Mouse (Mus musculus) liver, embryonic 16.5 days (tissue): ENCODE measurements around the gene Gm20532. TPM values are rescaled to one million over a fixed set of nuclear protein-coding genes. Genes with fewer than 3 reads are reported as not detected.

Experiments
- ATAC-seq: fragments of 200-750 bp; cut with Nextera tagmentation; 2 replicates; pipeline ENCODE4 v1.8.0; 2017; ENCODE audit warnings: low read depth, mild to moderate bottlenecking, moderate number of reproducible peaks, moderate library complexity
- H3K27ac ChIP-seq: fragments of 300-500 bp; sonication (generic); 2 replicates; pipeline ENCODE4 v1.5.1; 2014; ENCODE audit warnings: mild to moderate bottlenecking, low read length
- H3K27me3 ChIP-seq: fragments of 300-500 bp; sonication (generic); 2 replicates; pipeline ENCODE4 v1.6.1; 2014; ENCODE audit warnings: low read depth, low read length, mixed read lengths; ENCODE audit not compliant: control insufficient read depth, insufficient read depth
- H3K36me3 ChIP-seq: fragments of 300-500 bp; sonication (generic); 2 replicates; pipeline ENCODE4 v1.6.1; 2014; ENCODE audit warnings: mild to moderate bottlenecking; ENCODE audit not compliant: control insufficient read depth, insufficient read depth
- H3K4me1 ChIP-seq: fragments of 300-500 bp; sonication (generic); 2 replicates; pipeline ENCODE4 v1.6.1; 2014; ENCODE audit warnings: low read depth, low read length, mixed read lengths; ENCODE audit not compliant: control insufficient read depth
- H3K4me2 ChIP-seq: fragments of 300-500 bp; sonication (generic); 2 replicates; pipeline ENCODE4 v1.6.1; 2014; ENCODE audit warnings: low read depth, low read length, mixed read lengths
- H3K4me3 ChIP-seq: fragments of 300-500 bp; sonication (generic); 2 replicates; pipeline ENCODE4 v1.5.1; 2014; ENCODE audit warnings: low read depth, mild to moderate bottlenecking, low read length
- H3K9ac ChIP-seq: fragments of 300-500 bp; sonication (generic); 2 replicates; pipeline ENCODE4 v1.6.1; 2014; ENCODE audit warnings: low read depth, low read length
- H3K9me3 ChIP-seq: fragments of 300-500 bp; sonication (generic); replicated peaks from 2 replicates; pipeline ENCODE4 v1.6.1; 2016; ENCODE audit warnings: low read length; ENCODE audit not compliant: control insufficient read depth
- WGBS: fragments of 180-500 bp; shearing (Covaris S2); extraction: QIAGEN DNeasy Blood & Tissue Kit; methylation state at CpG from one replicate; pipeline ENCODE4 v1.1.7; 2014; ENCODE audit not compliant: insufficient replicate concordance; 5-methylcytosine and 5-hydroxymethylcytosine counted together
- polyA plus RNA-seq: library from polyadenylated mRNA; unstranded; fragments of >200 nt; fragmentation: Nextera tagmentation; extraction: Ambion mirVana; gene quantifications from 2 replicates; pipeline ENCODE4 v1.2.1, GENCODE M21; 2015

Gm20532 gene
- polyA plus RNA-seq = not detected in 2 replicates

DNA sequence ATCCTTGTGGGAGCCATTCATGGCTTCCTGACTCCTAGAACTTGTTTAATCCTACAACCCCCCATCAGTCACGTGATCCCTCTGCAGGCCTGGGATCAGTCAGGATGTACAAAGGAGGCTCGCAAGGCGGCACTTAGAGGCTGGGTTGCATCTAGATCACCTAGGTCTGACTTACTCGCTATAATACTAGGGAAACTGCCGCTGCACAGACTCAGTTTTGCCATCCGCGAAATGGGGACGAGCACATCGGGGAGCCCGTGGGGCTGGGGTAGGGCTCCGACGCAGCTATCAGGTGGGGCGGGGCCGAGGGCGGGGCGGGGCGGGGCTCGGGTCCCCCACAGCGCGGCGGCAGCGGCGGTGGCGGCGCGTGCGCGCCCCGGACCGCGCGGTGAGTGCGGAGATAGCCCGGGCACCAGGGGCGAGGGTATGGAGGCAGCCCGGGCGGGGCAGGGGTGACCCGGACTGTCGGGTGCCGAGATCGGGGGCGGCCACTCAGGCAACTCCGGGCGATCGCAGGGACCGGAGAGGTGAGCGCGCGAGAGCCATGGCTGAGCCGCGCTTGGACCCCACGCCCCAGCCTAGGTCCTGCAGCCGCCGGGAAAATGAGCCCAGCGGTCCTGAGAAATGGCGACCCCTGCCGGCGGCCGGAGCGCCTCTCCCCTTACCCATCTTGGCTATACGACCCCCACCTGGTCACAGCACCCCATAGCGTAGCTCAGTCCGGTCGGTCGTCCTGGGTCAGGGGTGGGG is at the start of gene Gm20532:
TSS of gene Gm20532 (plus strand) at position 346 of the 750 bp plus-strand sequence.
- Histone ChIP-seq H3K36me3 (no peaks in the 10 kb centered on the region), H3K27ac (no peak within 1 kb of the TSS), H3K27me3 (no peaks in the 10 kb centered on the region), H3K9me3 (no peaks in the 10 kb centered on the region), H3K9ac (peak within 1 kb of the TSS; percentile 65), H3K4me1 (peaks cover 15% of the 10 kb centered on the region), H3K4me3 (peak within 1 kb of the TSS; percentile 65), H3K4me2 (peak within 1 kb of the TSS; percentile 75)
- ATAC-seq = peak; percentile 61
- under 1% methylated on average over 60 of the region's 65 CpGs for WGBS

- no peaks in the 10 kb centered on the region for H3K36me3 ChIP-seq
- no peak overlapping the region for H3K4me3 ChIP-seq
- WGBS = 44% methylated on average over 2 of the region's 2 CpGs
Observed at GRCm38 (mm10) chr2:26539516-26539915, 46.9 kb upstream of the Gm20532 start.

DNA sequence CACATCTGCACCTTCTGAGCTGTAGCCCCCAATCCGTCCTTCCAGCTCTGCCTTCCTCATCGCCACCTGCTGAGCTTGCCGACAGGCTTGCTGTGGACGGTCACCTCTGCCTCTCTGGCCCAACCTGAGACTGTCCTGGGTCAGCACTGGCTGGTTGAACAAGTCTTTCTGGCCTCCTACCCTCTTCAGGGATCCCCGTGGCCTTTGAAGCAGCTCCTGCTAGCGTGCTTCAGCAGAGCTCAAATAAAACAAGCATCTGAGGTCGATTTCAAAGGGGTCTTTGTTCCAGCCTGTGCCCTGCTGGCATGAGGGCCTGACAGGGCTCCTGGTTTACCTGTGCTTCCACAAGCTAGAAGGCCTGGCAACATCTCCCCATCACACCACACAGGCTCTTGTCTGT is 45.7 kb upstream of the Gm20532 start:
- Histone ChIP-seq H3K27me3 (no peaks in the 10 kb centered on the region), H3K36me3 (no peaks in the 10 kb centered on the region), H3K4me3 (no peak overlapping the region), H3K27ac (no peak overlapping the region), H3K9me3 (no peaks in the 10 kb centered on the region), H3K4me2 (no peak overlapping the region), H3K9ac (no peak overlapping the region), H3K4me1 (no peaks in the 10 kb centered on the region; the same call in 1 of the 2 replicates)
- ATAC-seq = no peak
- 44% methylated on average over 7 of the region's 7 CpGs for WGBS

More at GRCm38 (mm10) chr2:26539516-26539915, 46.9 kb upstream of the Gm20532 start:
- Histone ChIP-seq H3K9ac (no peak overlapping the region), H3K4me1 (no peaks in the 10 kb centered on the region; the same call in 1 of the 2 replicates), H3K27ac (no peak overlapping the region), H3K27me3 (no peaks in the 10 kb centered on the region), H3K9me3 (no peaks in the 10 kb centered on the region), H3K4me2 (no peak overlapping the region)
- ATAC-seq = no peak

DNA sequence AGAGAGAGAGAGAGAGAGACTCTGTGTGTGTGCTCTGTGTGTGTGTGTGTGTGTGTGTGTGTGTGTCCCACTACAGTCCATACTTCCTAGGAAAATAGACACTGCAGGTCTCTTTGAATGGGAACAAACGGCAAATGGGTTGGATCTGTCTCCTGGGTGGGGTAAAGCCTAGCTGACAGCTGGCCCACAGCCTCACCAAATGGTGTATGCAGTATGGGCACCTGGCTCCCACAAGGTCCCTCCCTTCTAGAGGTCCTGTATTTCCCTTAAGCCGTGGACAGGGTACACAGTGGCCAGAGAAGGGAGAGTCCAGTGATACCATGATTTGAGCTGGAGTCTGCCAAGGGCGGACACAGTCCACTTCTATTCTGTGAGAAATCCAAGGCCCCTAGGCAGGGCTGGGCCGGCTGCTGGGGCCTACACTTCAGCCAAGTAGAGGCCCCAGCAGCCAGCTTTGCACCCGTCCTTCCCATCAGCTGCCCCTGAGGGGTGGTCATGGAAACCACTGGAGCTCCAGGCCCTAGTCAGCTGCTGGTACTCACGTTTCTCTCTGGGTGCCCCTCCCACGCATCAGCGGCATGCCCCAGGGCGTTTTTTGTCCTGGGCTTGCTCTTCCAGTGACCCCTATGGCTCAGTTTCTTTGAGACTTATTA is 45.1 kb upstream of the Gm20532 start:
- no peak for ATAC-seq
- H3K27me3 ChIP-seq = no peaks in the 10 kb centered on the region
- no peaks in the 10 kb centered on the region for H3K9me3 ChIP-seq

GRCm38 (mm10) chr2:26543155-26543554 is 43.3 kb upstream of the Gm20532 start:
- Histone ChIP-seq H3K36me3 (no peaks in the 10 kb centered on the region), H3K4me2 (no peak overlapping the region), H3K9me3 (no peaks in the 10 kb centered on the region), H3K27me3 (no peaks in the 10 kb centered on the region), H3K4me3 (no peak overlapping the region), H3K9ac (no peak overlapping the region), H3K27ac (no peak overlapping the region), H3K4me1 (no peaks in the 10 kb centered on the region; the same call in 1 of the 2 replicates)
- 51% methylated on average over 4 of the region's 4 CpGs for WGBS
- ATAC-seq = no peak; the same call in 1 of the 2 replicates

More for the DNA sequence above, 45.1 kb upstream of the Gm20532 start:
- H3K27ac ChIP-seq = no peak overlapping the region
- H3K36me3 ChIP-seq = no peaks in the 10 kb centered on the region
- no peaks in the 10 kb centered on the region; the same call in 1 of the 2 replicates for H3K4me1 ChIP-seq
- H3K9ac ChIP-seq = no peak overlapping the region
- H3K4me2 ChIP-seq = no peak overlapping the region
- H3K4me3 ChIP-seq = no peak overlapping the region
- 60% methylated on average over 9 of the region's 9 CpGs for WGBS

DNA sequence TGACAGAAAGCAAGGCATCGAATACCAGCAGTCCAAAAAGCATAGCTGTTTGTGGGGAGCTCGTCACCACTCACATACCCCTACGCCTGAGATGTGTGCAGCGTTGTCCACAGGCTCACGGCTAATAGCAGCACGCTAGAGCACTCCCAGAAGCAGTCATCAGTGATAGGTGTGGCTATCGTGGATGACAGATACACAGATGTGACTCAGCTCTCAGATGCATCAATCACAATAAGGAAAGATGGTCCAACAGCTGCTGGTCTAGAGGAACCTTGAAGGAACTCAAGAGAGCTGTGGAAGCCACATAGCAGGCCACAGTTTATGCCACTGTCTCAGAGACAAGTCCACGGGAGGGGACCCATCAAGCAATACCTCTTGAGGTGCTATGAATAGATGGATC is 42.7 kb upstream of the Gm20532 start:
- no peaks in the 10 kb centered on the region; the same call in 1 of the 2 replicates for H3K4me1 ChIP-seq
- H3K4me2 ChIP-seq = no peak overlapping the region
- 61% methylated on average over 8 of the region's 8 CpGs for WGBS
- no peaks in the 10 kb centered on the region for H3K36me3 ChIP-seq
- peak overlapping the region; percentile 3; the same call in 1 of the 2 replicates for H3K27ac ChIP-seq
- no peak overlapping the region for H3K4me3 ChIP-seq
- H3K9ac ChIP-seq = no peak overlapping the region
- H3K27me3 ChIP-seq = no peaks in the 10 kb centered on the region
- ATAC-seq = no peak
- H3K9me3 ChIP-seq = no peaks in the 10 kb centered on the region

DNA sequence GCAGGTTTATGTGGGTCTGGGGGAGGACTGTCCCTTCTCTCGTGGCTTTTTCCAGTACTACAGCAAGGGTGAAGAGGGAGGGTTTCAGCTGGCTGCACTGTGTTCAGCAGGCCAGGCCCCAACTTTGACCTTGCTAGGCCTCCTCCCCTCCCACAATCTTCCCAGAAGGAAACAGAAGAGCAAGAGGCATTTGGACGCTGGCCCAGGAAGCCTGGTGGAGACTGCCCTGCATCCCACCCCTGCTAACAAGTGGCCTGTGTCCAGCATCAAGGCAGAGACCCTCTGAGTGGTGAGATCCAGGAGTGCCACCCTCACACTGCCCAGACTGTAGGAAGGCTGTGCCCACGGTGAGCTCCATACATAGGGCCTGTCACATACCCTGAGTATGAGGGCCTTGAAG is 42.2 kb upstream of the Gm20532 start:
- Histone ChIP-seq H3K9ac (no peak overlapping the region), H3K36me3 (no peaks in the 10 kb centered on the region), H3K4me2 (no peak overlapping the region), H3K4me1 (peaks cover 2% of the 10 kb centered on the region), H3K27ac (peak overlapping the region; percentile 48; the same call in 1 of the 2 replicates), H3K4me3 (no peak overlapping the region), H3K27me3 (no peaks in the 10 kb centered on the region), H3K9me3 (no peaks in the 10 kb centered on the region)
- 41% methylated on average over 3 of the region's 3 CpGs for WGBS
- ATAC-seq = peak; percentile 19; the same call in 1 of the 2 replicates

GRCm38 (mm10) chr2:26547481-26547880 is 39.0 kb upstream of the Gm20532 start:
- no peaks in the 10 kb centered on the region for H3K27me3 ChIP-seq
- no peak overlapping the region for H3K27ac ChIP-seq
- H3K36me3 ChIP-seq = no peaks in the 10 kb centered on the region
- no peaks in the 10 kb centered on the region for H3K9me3 ChIP-seq
- H3K4me2 ChIP-seq = no peak overlapping the region
- peaks cover 18% of the 10 kb centered on the region for H3K4me1 ChIP-seq
- H3K9ac ChIP-seq = no peak overlapping the region
- no peak overlapping the region for H3K4me3 ChIP-seq
- ATAC-seq = no peak; the same call in 1 of the 2 replicates
- WGBS = 25% methylated on average over 2 of the region's 2 CpGs

DNA sequence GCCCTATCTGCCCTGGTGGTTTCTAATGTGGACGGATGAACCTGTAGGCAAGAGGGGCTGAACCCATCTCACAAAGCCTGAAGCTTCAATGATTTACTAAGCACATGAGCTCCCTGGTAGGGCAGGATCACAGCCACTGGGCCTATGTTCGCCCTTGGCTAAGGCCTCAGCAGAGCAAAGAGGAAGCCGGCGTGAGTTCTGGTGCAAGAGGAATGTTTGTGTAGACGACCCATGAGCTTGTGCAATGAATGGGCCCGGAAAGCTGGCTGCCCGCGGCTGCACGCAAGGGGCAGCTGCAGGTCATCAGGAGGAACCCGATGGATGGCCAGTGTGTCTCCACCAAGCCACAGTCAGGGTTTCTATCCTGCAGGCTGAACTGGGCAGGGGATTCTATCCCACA is 36.6 kb upstream of the Gm20532 start:
- H3K4me1 ChIP-seq = peaks cover 26% of the 10 kb centered on the region
- no peaks in the 10 kb centered on the region for H3K9me3 ChIP-seq
- no peaks in the 10 kb centered on the region for H3K27me3 ChIP-seq
- 25% methylated on average over 10 of the region's 10 CpGs for WGBS
- H3K36me3 ChIP-seq = no peaks in the 10 kb centered on the region
- no peak overlapping the region for H3K4me2 ChIP-seq
- ATAC-seq = peak; percentile 77
- no peak overlapping the region for H3K27ac ChIP-seq
- H3K4me3 ChIP-seq = no peak overlapping the region
- H3K9ac ChIP-seq = no peak overlapping the region
